Mouse (Mus musculus): ENCODE measurements around the gene Slc16a3. TPM values are rescaled to one million over a fixed set of nuclear protein-coding genes. Genes with fewer than 3 reads are reported as not detected.
A peak's percentile ranks its signal among the peaks of the same experiment; 100 is the strongest.

Slc16a3 gene
- polyA plus RNA-seq, 1 experiment: 9.7 TPM

- no peak for TF ChIP-seq TCF3 (IDR thresholded peaks at IDR 0.05; ENCODE audit: insufficient read length, low read depth)
- no peak for TF ChIP-seq REST (IDR thresholded peaks at IDR 0.05; ENCODE audit: insufficient read depth, insufficient read length)
- peak; percentile 15 for TF ChIP-seq POLR2AphosphoS2 (IDR thresholded peaks at IDR 0.05; ENCODE audit: insufficient read length, low read depth)
- TF ChIP-seq USF1 (IDR thresholded peaks at IDR 0.05; ENCODE audit: low read depth): no peak
- no peak for TF ChIP-seq TCF12 (IDR thresholded peaks at IDR 0.05; ENCODE audit: insufficient read depth, poor library complexity, severe bottlenecking)
- H3K79me2 ChIP-seq (ENCODE audit: control insufficient read depth, insufficient read depth): no peaks in the 10 kb centered on the region
- H3K27me3 ChIP-seq (ENCODE audit: control insufficient read depth, insufficient read depth, insufficient read length): no peaks in the 10 kb centered on the region
- peaks cover 52% of the 10 kb centered on the region for H3K36me3 ChIP-seq (ENCODE audit: control insufficient read depth, insufficient read depth)
- H3ac ChIP-seq (ENCODE audit: control insufficient read depth, insufficient read length): no peak overlapping the region
- H3K4me3 ChIP-seq: no peak overlapping the region
- no peak overlapping the region for H3K4me2 ChIP-seq (ENCODE audit: low read depth)
These were observed 14.6 kb downstream of the Slc16a3 start for GRCm38 (mm10) chr11:120962909-120963308.

- Histone ChIP-seq H3K79me2 (ENCODE audit: control insufficient read depth, insufficient read depth) (no peaks in the 10 kb centered on the region), H3K4me3 (no peak overlapping the region), H3K27me3 (ENCODE audit: control insufficient read depth, insufficient read depth, insufficient read length) (no peaks in the 10 kb centered on the region), H3K4me2 (ENCODE audit: low read depth) (no peak overlapping the region), H3K36me3 (ENCODE audit: control insufficient read depth, insufficient read depth) (peaks cover 67% of the 10 kb centered on the region), H3ac (ENCODE audit: control insufficient read depth, insufficient read length) (no peak overlapping the region)
- TF ChIP-seq MYOG (IDR thresholded peaks at IDR 0.05; ENCODE audit: control insufficient read depth in 1 of 3, insufficient read depth in 1 of 3, insufficient read length in 2 of 3, low read depth in 2 of 3): peak; percentile 15 to 80 (median 59)
- TF ChIP-seq MYOD1 (IDR thresholded peaks at IDR 0.05; ENCODE audit: control insufficient read depth in 1 of 3, insufficient read length in 2 of 3, low read depth in 2 of 3): peak in 1 of 3 experiments; percentile 70
- TF ChIP-seq USF1 (IDR thresholded peaks at IDR 0.05; ENCODE audit: low read depth): no peak
These were observed 16.2 kb downstream of the Slc16a3 start for GRCm38 (mm10) chr11:120964195-120965157.

GRCm38 (mm10) chr11:120965587-120965986 is 17.3 kb downstream of the Slc16a3 start:
- TF ChIP-seq MAX (IDR thresholded peaks at IDR 0.05; ENCODE audit: low read depth) (no peak), REST (IDR thresholded peaks at IDR 0.05; ENCODE audit: insufficient read depth, insufficient read length) (no peak), MYOG (IDR thresholded peaks at IDR 0.05; ENCODE audit: control insufficient read depth in 1 of 3, insufficient read depth in 1 of 3, insufficient read length in 2 of 3, low read depth in 2 of 3) (no peak)
- Histone ChIP-seq H3K79me2 (ENCODE audit: control insufficient read depth, insufficient read depth) (no peaks in the 10 kb centered on the region), H3ac (ENCODE audit: control insufficient read depth, insufficient read length) (no peak overlapping the region), H3K4me3 (no peak overlapping the region), H3K27me3 (ENCODE audit: control insufficient read depth, insufficient read depth, insufficient read length) (no peaks in the 10 kb centered on the region), H3K4me2 (ENCODE audit: low read depth) (no peak overlapping the region), H3K36me3 (ENCODE audit: control insufficient read depth, insufficient read depth) (peaks cover 74% of the 10 kb centered on the region)

- TF ChIP-seq POLR2A (IDR thresholded peaks at IDR 0.05; ENCODE audit: insufficient read length, low read depth): no peak
- no peak for TF ChIP-seq MYOG (IDR thresholded peaks at IDR 0.05; ENCODE audit: control insufficient read depth in 1 of 3, insufficient read depth in 1 of 3, insufficient read length in 2 of 3, low read depth in 2 of 3)
- no peak for TF ChIP-seq SRF (IDR thresholded peaks at IDR 0.05; ENCODE audit: control insufficient read depth, insufficient read length, low read depth)
- no peak for TF ChIP-seq CEBPB (IDR thresholded peaks at IDR 0.05; ENCODE audit: insufficient read depth, poor library complexity, severe bottlenecking)
- no peak for TF ChIP-seq E2F4 (IDR thresholded peaks at IDR 0.05; ENCODE audit: insufficient read depth)
- TF ChIP-seq TCF3 (IDR thresholded peaks at IDR 0.05; ENCODE audit: insufficient read length, low read depth): no peak
- TF ChIP-seq REST (IDR thresholded peaks at IDR 0.05; ENCODE audit: insufficient read depth, insufficient read length): no peak
- TF ChIP-seq USF1 (IDR thresholded peaks at IDR 0.05; ENCODE audit: low read depth): no peak
- no peak for TF ChIP-seq POLR2AphosphoS2 (IDR thresholded peaks at IDR 0.05; ENCODE audit: insufficient read length, low read depth)
- no peak for TF ChIP-seq TCF12 (IDR thresholded peaks at IDR 0.05; ENCODE audit: insufficient read depth, poor library complexity, severe bottlenecking)
- no peak for TF ChIP-seq MYOD1 (IDR thresholded peaks at IDR 0.05; ENCODE audit: control insufficient read depth in 1 of 3, insufficient read length in 2 of 3, low read depth in 2 of 3)
- no peak for TF ChIP-seq MAX (IDR thresholded peaks at IDR 0.05; ENCODE audit: low read depth)
- H3K4me2 ChIP-seq (ENCODE audit: low read depth): no peak overlapping the region
- no peak overlapping the region for H3ac ChIP-seq (ENCODE audit: control insufficient read depth, insufficient read length)
- H3K79me2 ChIP-seq (ENCODE audit: control insufficient read depth, insufficient read depth): peaks cover 22% of the 10 kb centered on the region
- H3K36me3 ChIP-seq (ENCODE audit: control insufficient read depth, insufficient read depth): peaks cover 82% of the 10 kb centered on the region
- no peaks in the 10 kb centered on the region for H3K27me3 ChIP-seq (ENCODE audit: control insufficient read depth, insufficient read depth, insufficient read length)
- no peak overlapping the region for H3K4me3 ChIP-seq
These were observed 21.5 kb downstream of the Slc16a3 start for GRCm38 (mm10) chr11:120969742-120970141.

- no peak overlapping the region for H3K4me3 ChIP-seq
These were observed 23.0 kb downstream of the Slc16a3 start for GRCm38 (mm10) chr11:120971237-120971636.

More at GRCm38 (mm10) chr11:120971237-120971636, 23.0 kb downstream of the Slc16a3 start:
- Histone ChIP-seq H3K27me3 (ENCODE audit: control insufficient read depth, insufficient read depth, insufficient read length) (no peaks in the 10 kb centered on the region), H3K4me2 (ENCODE audit: low read depth) (no peak overlapping the region), H3K36me3 (ENCODE audit: control insufficient read depth, insufficient read depth) (peaks cover 77% of the 10 kb centered on the region), H3K79me2 (ENCODE audit: control insufficient read depth, insufficient read depth) (peaks cover 37% of the 10 kb centered on the region), H3ac (ENCODE audit: control insufficient read depth, insufficient read length) (no peak overlapping the region)
- TF ChIP-seq MYOG (IDR thresholded peaks at IDR 0.05; ENCODE audit: control insufficient read depth in 1 of 3, insufficient read depth in 1 of 3, insufficient read length in 2 of 3, low read depth in 2 of 3) (no peak), MAX (IDR thresholded peaks at IDR 0.05; ENCODE audit: low read depth) (no peak), TCF12 (IDR thresholded peaks at IDR 0.05; ENCODE audit: insufficient read depth, poor library complexity, severe bottlenecking) (no peak), MYOD1 (IDR thresholded peaks at IDR 0.05; ENCODE audit: control insufficient read depth in 1 of 3, insufficient read length in 2 of 3, low read depth in 2 of 3) (no peak)
